Mouse (Mus musculus) CH12.LX (cell line): ENCODE measurements around the gene Ccdc69. TPM values are rescaled to one million over a fixed set of nuclear protein-coding genes. Genes with fewer than 3 reads are reported as not detected.

Experiments used
- DNase-seq: peaks from one replicate; pipeline ENCODE4 v3.0.0-alpha.2; 2013; ENCODE audit errors: extremely low read depth
- H3K27ac ChIP-seq: 2 replicates; pipeline ENCODE4 v1.5.1; 2012; ENCODE audit warnings: low read depth, mild to moderate bottlenecking, control low read depth, moderate library complexity; ENCODE audit not compliant: insufficient read depth
- H3K27me3 ChIP-seq: replicated peaks from 2 replicates; pipeline ENCODE3; 2012; ENCODE audit warnings: inconsistent platforms
- H3K36me3 ChIP-seq, 2 experiments: replicated peaks in 1 of 2; 2 replicates each; pipeline versions ENCODE3 to v1.6.1; 2012; ENCODE audit warnings: inconsistent platforms in 1 of 2, low read length in 1 of 2, mild to moderate bottlenecking in 1 of 2, mixed read lengths in 1 of 2, moderate library complexity in 1 of 2; ENCODE audit not compliant: control insufficient read depth in 1 of 2, insufficient read depth in 1 of 2
- H3K4me1 ChIP-seq, 2 experiments: 2 replicates each; pipeline ENCODE4 v1.6.1; 2012; ENCODE audit warnings: inconsistent platforms in 1 of 2, moderate library complexity in 1 of 2; ENCODE audit not compliant: insufficient read depth in 2 of 2, control insufficient read depth in 1 of 2
- H3K4me2 ChIP-seq: 2 replicates; pipeline ENCODE4 v1.6.1; 2012; ENCODE audit warnings: low read depth, mild to moderate bottlenecking, control low read depth; ENCODE audit not compliant: poor library complexity, insufficient read depth, severe bottlenecking
- H3K4me3 ChIP-seq, 3 experiments: fragments of 150-350 bp in 1 of 3; sonication (generic) in 1 of 3; replicated peaks in 1 of 3; 2 replicates each; pipeline versions ENCODE3 to v1.5.1; 2011 to 2012; ENCODE audit warnings: low read depth in 2 of 3, low read length in 2 of 3, mild to moderate bottlenecking in 2 of 3, moderate library complexity in 2 of 3, control low read depth in 1 of 3, improper control_type of control experiment in 1 of 3, inconsistent platforms in 1 of 3, mixed read lengths in 1 of 3; ENCODE audit not compliant: poor library complexity in 1 of 3
- H3K79me2 ChIP-seq: replicated peaks from 2 replicates; pipeline ENCODE4 v1.6.1; 2012; ENCODE audit warnings: mild to moderate bottlenecking, moderate library complexity; ENCODE audit not compliant: control insufficient read depth, poor library complexity, insufficient read depth, severe bottlenecking; ENCODE audit errors: extremely low read depth
- H3K9ac ChIP-seq: 2 replicates; pipeline ENCODE4 v1.6.1; 2012; ENCODE audit warnings: low read depth, mild to moderate bottlenecking, control low read depth, moderate library complexity; ENCODE audit not compliant: insufficient read depth
- H3K9me3 ChIP-seq: replicated peaks from 2 replicates; pipeline ENCODE3; 2012; ENCODE audit warnings: low read length, inconsistent platforms, mixed read lengths
- CHD1 ChIP-seq: IDR thresholded peaks from 2 replicates; pipeline ENCODE4 v1.6.1; 2012; ENCODE audit warnings: low read depth, low read length, improper control_type of control experiment, inconsistent platforms
- CTCF ChIP-seq, 2 experiments: IDR thresholded peaks in 1 of 2; conservative IDR thresholded peaks in 1 of 2; 2 replicates each; pipeline ENCODE4 v1.5.1; 2011 to 2012; ENCODE audit warnings: low read depth in 2 of 2, low read length in 2 of 2, improper control_type of control experiment in 1 of 2, inconsistent platforms in 1 of 2, mild to moderate bottlenecking in 1 of 2, moderate library complexity in 1 of 2
- ELF1 ChIP-seq: IDR thresholded peaks from 2 replicates; pipeline ENCODE4 v1.6.1; 2014; ENCODE audit warnings: low read depth, mild to moderate bottlenecking, inconsistent platforms, low read length, improper control_type of control experiment
- HCFC1 ChIP-seq: IDR thresholded peaks from 2 replicates; pipeline ENCODE4 v1.6.1; 2012; ENCODE audit warnings: low read depth, mild to moderate bottlenecking, inconsistent platforms, low read length, improper control_type of control experiment
- JUN ChIP-seq: IDR thresholded peaks from 2 replicates; pipeline ENCODE4 v1.6.1; 2011; ENCODE audit warnings: low read depth, mild to moderate bottlenecking, low read length, improper control_type of control experiment, moderate library complexity; ENCODE audit not compliant: insufficient read depth
- JUND ChIP-seq: conservative IDR thresholded peaks from 2 replicates; pipeline ENCODE4 v1.6.1; 2011; ENCODE audit warnings: low read depth, low read length, improper control_type of control experiment
- KAT2A ChIP-seq: IDR thresholded peaks from 2 replicates; pipeline ENCODE4 v1.6.1; 2012; ENCODE audit warnings: low read length, improper control_type of control experiment, inconsistent platforms; ENCODE audit not compliant: insufficient replicate concordance
- MAFK ChIP-seq: IDR thresholded peaks from 2 replicates; pipeline ENCODE4 v1.6.1; 2011; ENCODE audit warnings: low read length, improper control_type of control experiment; ENCODE audit not compliant: insufficient replicate concordance
- MXI1 ChIP-seq: IDR thresholded peaks from 2 replicates; pipeline ENCODE4 v1.6.1; 2011; ENCODE audit warnings: mild to moderate bottlenecking, low read depth, low read length, improper control_type of control experiment
- POLR2A ChIP-seq: IDR thresholded peaks from 2 replicates; pipeline ENCODE4 v1.6.1; 2011; ENCODE audit warnings: low read depth, mild to moderate bottlenecking, improper control_type of control experiment, low read length
- RAD21 ChIP-seq: IDR thresholded peaks from 2 replicates; pipeline ENCODE4 v1.6.1; 2011; ENCODE audit warnings: low read depth, mild to moderate bottlenecking, low read length, improper control_type of control experiment, moderate library complexity
- SIN3A ChIP-seq: IDR thresholded peaks from 2 replicates; pipeline ENCODE4 v1.6.1; 2012; ENCODE audit warnings: low read length, improper control_type of control experiment, inconsistent platforms
- SMC3 ChIP-seq: IDR thresholded peaks from 2 replicates; pipeline ENCODE4 v1.6.1; 2011; ENCODE audit warnings: low read depth, low read length, improper control_type of control experiment
- TBP ChIP-seq: conservative IDR thresholded peaks from 2 replicates; pipeline ENCODE4 v1.6.1; 2011; ENCODE audit warnings: low read depth, low read length, improper control_type of control experiment
- UBTF ChIP-seq: IDR thresholded peaks from 2 replicates; pipeline ENCODE4 v1.6.1; 2012; ENCODE audit warnings: low read depth, mild to moderate bottlenecking, inconsistent platforms, low read length, improper control_type of control experiment, moderate library complexity
- ZC3H11A ChIP-seq: IDR thresholded peaks from 2 replicates; pipeline ENCODE4 v1.6.1; 2012; ENCODE audit warnings: low read depth, mild to moderate bottlenecking, inconsistent platforms, low read length, improper control_type of control experiment
- ZKSCAN1 ChIP-seq: IDR thresholded peaks from 2 replicates; pipeline ENCODE4 v1.6.1; 2012; ENCODE audit warnings: low read depth, inconsistent platforms, low read length, improper control_type of control experiment, borderline replicate concordance
- dilution Hi-C: fragments of 300-500 bp; cut with MboI; formaldehyde crosslinking; loops from 2 replicates; pipeline ENCODE4 v1.14.3; 2020; ENCODE audit warnings: low sequenced_read_pairs; ENCODE audit not compliant: extremely low pct_unique_long_range_greater_than_20kb, extremely low pct_ligation_motif_present
- in situ Hi-C: fragments of 300-500 bp; cut with MboI; formaldehyde crosslinking; loops from 3 replicates; pipeline ENCODE4 v1.14.3; 2019; ENCODE audit warnings: low sequenced_read_pairs, low pct_ligation_motif_present, low pct_unique_long_range_greater_than_20kb, mixed read lengths
- polyA plus RNA-seq: library from polyadenylated mRNA; unstranded; fragments of >175 nt; gene quantifications from 2 replicates; pipeline ENCODE4 v1.2.1, GENCODE M21; 2012; ENCODE audit warnings: low read depth; ENCODE audit not compliant: insufficient read length
- total RNA-seq, 2 experiments: library from RNA; depleted of rRNA; stranded (reverse); fragments of 300-350 nt in 1 of 2; fragments of >200 nt in 1 of 2; gene quantifications; 2 replicates each; pipeline ENCODE4 v1.2.3; 2012 to 2014

Ccdc69 gene
- total and polyA plus RNA-seq, 3 experiments, result 0.27 to 4.3 (median 0.61) TPM

DNA sequence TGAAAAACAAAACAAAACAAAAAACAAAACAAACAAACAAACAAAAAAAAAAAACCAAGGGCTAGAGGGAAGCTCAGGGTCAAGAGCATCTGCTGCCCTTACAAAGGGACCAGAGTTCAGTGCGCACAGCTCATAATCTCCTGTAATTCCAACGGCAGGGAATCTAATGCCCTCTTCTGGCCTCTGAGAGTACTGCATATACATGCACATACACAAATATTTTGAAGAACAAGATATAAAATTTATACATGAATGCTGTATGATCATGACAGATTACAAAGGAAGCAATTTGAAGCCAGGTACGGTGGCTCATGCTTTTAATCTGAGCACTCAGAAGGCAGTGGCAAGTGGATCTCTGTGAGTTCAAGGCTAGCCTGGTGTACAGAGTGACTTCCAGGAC lies 20.4 kb downstream of the Ccdc69 start:
- Histone ChIP-seq H3K9ac (no peak overlapping the region), H3K27ac (no peak overlapping the region), H3K4me1 (peaks cover 0 to 3% of the 10 kb centered on the region in 2 experiments; a peak in 1 of 4 replicates), H3K27me3 (no peaks in the 10 kb centered on the region), H3K79me2 (no peaks in the 10 kb centered on the region), H3K36me3 (no peaks in the 10 kb centered on the region), H3K4me2 (no peak overlapping the region), H3K9me3 (no peaks in the 10 kb centered on the region), H3K4me3 (no peak overlapping the region)
- in situ Hi-C loops (no loop called here), dilution Hi-C loops (no loop called here)
- DNase-seq, result no peak
- no peak for TF ChIP-seq CHD1
- peak in 1 of 2 experiments; percentile 32; a peak in 1 of 4 replicates for TF ChIP-seq CTCF (conservative IDR thresholded peaks at IDR 0.05 in 1 of 2, IDR thresholded peaks at IDR 0.05 in 1 of 2; ENCODE audit: low read depth in 2 of 2, low read length in 2 of 2)

DNA sequence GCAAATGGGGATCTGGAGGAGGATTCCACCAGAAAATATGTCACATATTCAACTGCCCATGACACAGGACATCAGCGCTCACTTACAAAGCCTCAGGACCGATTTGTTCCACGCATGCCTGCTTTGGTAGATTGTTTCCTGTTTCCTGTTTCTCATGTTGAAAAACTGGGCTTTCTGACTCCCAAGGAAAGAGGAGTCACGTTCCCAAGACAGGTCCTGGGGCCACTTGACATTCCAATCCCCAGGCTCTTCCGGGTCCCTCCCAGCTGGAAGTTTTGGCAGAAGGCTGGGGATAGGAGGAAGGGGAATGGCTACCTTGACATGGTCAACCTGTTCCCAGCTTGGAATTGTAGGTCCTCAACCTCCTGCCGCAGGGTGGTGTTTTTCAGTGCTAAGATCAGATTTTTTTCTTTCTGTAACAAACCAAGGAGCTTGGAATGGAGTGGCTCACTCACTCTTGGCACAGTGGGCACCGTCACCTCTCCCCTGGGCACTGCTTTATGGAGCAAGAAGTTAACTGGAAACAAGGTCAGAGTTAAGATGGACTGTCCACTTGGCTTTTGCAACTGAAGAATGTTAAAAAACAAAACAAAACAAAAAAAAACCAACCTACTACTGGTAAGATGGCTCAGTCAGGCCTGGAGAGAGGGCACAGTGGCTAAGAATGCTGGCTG lies 27.0 kb downstream of the Ccdc69 start:
- TF ChIP-seq ZC3H11A (no peak), MXI1 (no peak), ZKSCAN1 (no peak), KAT2A (no peak), SMC3 (no peak), POLR2A (no peak), RAD21 (no peak), JUND (no peak), MAFK (no peak), TBP (no peak), SIN3A (no peak), HCFC1 (no peak), ELF1 (no peak), JUN (no peak), UBTF (no peak)
- TF ChIP-seq, all 38 proteins: peak for 0
- Histone ChIP-seq H3K36me3 (no peaks in the 10 kb centered on the region), H3K79me2 (no peaks in the 10 kb centered on the region), H3K4me3 (no peak overlapping the region), H3K27ac (no peak overlapping the region), H3K27me3 (no peaks in the 10 kb centered on the region), H3K9me3 (no peaks in the 10 kb centered on the region), H3K4me1 (peaks cover 0 to 5% of the 10 kb centered on the region in 2 experiments; a peak in 1 of 4 replicates), H3K9ac (no peak overlapping the region), H3K4me2 (no peak overlapping the region)
- in situ Hi-C loops (no loop called here), dilution Hi-C loops (no loop called here)
- DNase-seq, result no peak
